Mouse (Mus musculus): ENCODE data around the gene Gm28230.
A peak's percentile ranks its signal among the peaks of the same experiment; 100 is the strongest.

Gm28230 gene

GRCm38 (mm10) chr2:74726551-74726950 is at the start of gene Gm28230:
Gene Gm28230, plus strand, starts transcription at chr2:74726728.
- no peak for DNase-seq (ENCODE audit: low spot score)

GRCm38 (mm10) chr2:74677106-74677505 is 49.4 kb upstream of the Gm28230 start:
- no peak for DNase-seq (ENCODE audit: low spot score)

- no peak for DNase-seq (ENCODE audit: low spot score)
Observed at GRCm38 (mm10) chr2:74678891-74679595, 47.5 kb upstream of the Gm28230 start, which contains the start of gene Hoxd11. Gene Hoxd11, plus strand, starts transcription at chr2:74679557.

GRCm38 (mm10) chr2:74679596-74679971 is 46.9 kb upstream of the Gm28230 start:
- DNase-seq (ENCODE audit: low spot score): no peak

GRCm38 (mm10) chr2:74679980-74680379 is 46.5 kb upstream of the Gm28230 start:
- DNase-seq (ENCODE audit: low spot score): no peak

- no peak for DNase-seq (ENCODE audit: low spot score)
Observed at GRCm38 (mm10) chr2:74680561-74681398, 45.7 kb upstream of the Gm28230 start.

- no peak for DNase-seq (ENCODE audit: low spot score)
Observed at GRCm38 (mm10) chr2:74681594-74682531, 44.7 kb upstream of the Gm28230 start.

GRCm38 (mm10) chr2:74682796-74683195 is 43.7 kb upstream of the Gm28230 start:
- DNase-seq (ENCODE audit: low spot score): no peak

GRCm38 (mm10) chr2:74683471-74683951 is 43.0 kb upstream of the Gm28230 start:
- no peak for DNase-seq (ENCODE audit: low spot score)

- DNase-seq (ENCODE audit: low spot score): no peak
Observed at GRCm38 (mm10) chr2:74684106-74684505, 42.4 kb upstream of the Gm28230 start.

GRCm38 (mm10) chr2:74685059-74685603 is 41.4 kb upstream of the Gm28230 start:
- DNase-seq (ENCODE audit: low spot score): no peak

GRCm38 (mm10) chr2:74686301-74686987 is 40.1 kb upstream of the Gm28230 start:
- peak; percentile 93 for DNase-seq (ENCODE audit: low spot score)

GRCm38 (mm10) chr2:74686988-74687697 is 39.4 kb upstream of the Gm28230 start:
- DNase-seq (ENCODE audit: low spot score): no peak

- DNase-seq (ENCODE audit: low spot score): no peak
Observed at GRCm38 (mm10) chr2:74687698-74688555, 38.6 kb upstream of the Gm28230 start.

- no peak for DNase-seq (ENCODE audit: low spot score)
Observed at GRCm38 (mm10) chr2:74688795-74689573, 37.5 kb upstream of the Gm28230 start.

GRCm38 (mm10) chr2:74689574-74690337 is 36.8 kb upstream of the Gm28230 start:
- no peak for DNase-seq (ENCODE audit: low spot score)

- DNase-seq (ENCODE audit: low spot score): no peak
Observed at GRCm38 (mm10) chr2:74690338-74690716, 36.2 kb upstream of the Gm28230 start.
